Mouse (Mus musculus): ENCODE results near the gene Dynlt1b. TPM values are rescaled to one million over a fixed set of nuclear protein-coding genes. Genes with fewer than 3 reads are reported as not detected.
"Not testable (repeated sequence)": the region's sequence is repeated elsewhere in the genome, so short reads cannot be mapped to it uniquely, and the experiment has no call there.

Gene Dynlt1b
- polyA plus RNA-seq, 1 experiment from 2014 or later = 526 TPM

DNA sequence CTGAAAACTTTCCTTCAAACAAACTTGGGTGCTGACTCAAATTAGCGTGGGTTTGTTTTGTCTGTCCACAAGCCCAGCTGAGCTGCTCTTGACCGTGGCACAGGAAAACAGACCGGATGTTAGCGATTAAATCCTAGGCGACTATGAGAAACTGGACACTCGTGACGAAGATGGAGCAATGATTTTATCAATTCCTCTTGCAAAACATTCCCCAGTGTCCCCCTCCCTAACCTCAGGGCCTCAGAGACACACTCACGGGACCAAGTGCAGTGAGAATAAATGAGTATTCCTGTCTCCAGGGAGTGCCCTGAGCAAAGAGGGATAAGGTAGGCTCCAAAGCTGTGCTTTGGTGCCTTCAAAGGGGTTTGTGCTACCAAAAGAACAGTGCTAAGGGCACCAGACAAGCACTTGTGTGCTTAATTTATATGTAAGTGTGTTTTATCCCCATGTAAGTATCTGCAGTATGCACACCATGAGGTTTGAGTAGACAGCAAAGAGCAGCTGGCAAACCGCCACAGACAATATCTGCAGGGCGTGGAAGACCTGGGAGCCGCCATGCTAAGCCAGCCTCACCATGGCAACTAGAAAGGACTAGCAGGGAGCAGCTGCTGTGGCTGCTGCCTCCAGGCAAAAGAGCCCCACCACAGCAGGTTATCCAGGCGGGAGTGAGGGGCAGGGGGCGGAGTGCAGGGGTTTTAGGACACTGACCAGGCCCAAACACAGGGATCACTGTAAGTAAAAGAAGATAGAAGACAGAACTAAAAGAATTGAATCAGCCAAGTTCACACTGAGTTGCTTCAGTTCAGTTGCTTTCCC, 30.4 kb upstream of the Dynlt1b start:
- not testable (repeated sequence) for H3K4me3 ChIP-seq (replicated peaks); H3K4me2 ChIP-seq (replicated peaks); H3K9me3 ChIP-seq (replicated peaks); H3K4me1 ChIP-seq; H3K9ac ChIP-seq; H3K27me3 ChIP-seq; H3K36me3 ChIP-seq
- 17% methylated on average over 8 of the region's 13 CpGs for WGBS
- H3K27ac ChIP-seq (replicated peaks) = peak overlapping the region; percentile 56; the same call in 1 of the 2 replicates
- ATAC-seq (ENCODE audit: insufficient number of reproducible peaks, low FRiP score, low TSS enrichment, low read depth) = peak; percentile 45

- not testable (repeated sequence) for H3K9ac ChIP-seq; H3K36me3 ChIP-seq; H3K27me3 ChIP-seq; H3K4me1 ChIP-seq; H3K4me3 ChIP-seq (replicated peaks); H3K4me2 ChIP-seq (replicated peaks); H3K9me3 ChIP-seq (replicated peaks); ATAC-seq (ENCODE audit: insufficient number of reproducible peaks, low FRiP score, low TSS enrichment, low read depth)
- WGBS = 70% methylated on average over 4 of the region's 4 CpGs
- peak overlapping the region; percentile 56; the same call in 1 of the 2 replicates for H3K27ac ChIP-seq (replicated peaks)
Measured at GRCm38 (mm10) chr17:6400097-6400489, 29.8 kb upstream of the Dynlt1b start.

DNA sequence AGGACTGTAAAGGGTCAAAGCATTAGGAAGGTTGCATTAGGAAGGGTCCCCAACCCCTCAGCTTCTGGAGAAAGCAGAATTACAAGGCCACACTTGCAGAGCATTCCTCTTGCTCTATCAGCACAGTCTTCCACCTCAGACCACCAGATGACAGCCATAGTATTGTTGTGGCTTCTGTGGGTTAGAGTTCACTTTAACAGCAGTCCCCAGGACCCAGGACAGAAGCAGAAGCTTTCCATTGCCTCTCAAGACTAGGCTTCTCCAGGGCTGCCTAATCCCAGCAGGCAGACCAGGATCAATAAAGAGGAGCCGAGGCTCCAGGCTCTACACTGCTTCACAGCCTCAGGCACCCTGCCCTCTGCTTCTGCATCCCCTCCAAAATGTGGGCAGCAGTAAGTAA, 25.4 kb upstream of the Dynlt1b start:
- not testable (repeated sequence) for H3K27me3 ChIP-seq; H3K4me1 ChIP-seq; H3K4me2 ChIP-seq (replicated peaks); H3K36me3 ChIP-seq; H3K9me3 ChIP-seq (replicated peaks); H3K4me3 ChIP-seq (replicated peaks); H3K27ac ChIP-seq (replicated peaks); H3K9ac ChIP-seq; ATAC-seq (ENCODE audit: insufficient number of reproducible peaks, low FRiP score, low TSS enrichment, low read depth)
- 38% methylated on average over 1 of the region's 1 CpGs for whole genome bisulfite sequencing

DNA sequence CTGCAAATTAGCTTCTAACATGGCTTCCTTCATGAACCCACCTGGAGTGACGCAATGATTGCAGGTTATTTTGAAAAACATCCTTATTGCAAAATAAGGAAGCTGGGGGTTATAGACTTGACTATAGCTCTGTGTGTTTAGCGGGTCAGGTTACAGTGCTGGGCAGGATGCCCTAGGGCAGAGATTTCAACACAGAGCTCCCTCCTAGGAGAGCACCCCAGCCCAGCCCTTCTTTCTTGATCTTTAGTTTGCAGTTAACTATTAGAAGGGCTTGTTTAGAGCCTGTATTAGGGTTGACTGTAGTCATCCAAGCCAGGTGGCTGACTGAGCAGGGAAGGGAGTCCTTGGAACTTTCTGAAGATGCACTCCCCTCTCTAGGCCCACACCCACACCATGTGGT, 22.9 kb upstream of the Dynlt1b start:
- not testable (repeated sequence) for H3K27ac ChIP-seq (replicated peaks); H3K9ac ChIP-seq; H3K9me3 ChIP-seq (replicated peaks); H3K36me3 ChIP-seq; H3K4me1 ChIP-seq; H3K27me3 ChIP-seq; H3K4me3 ChIP-seq (replicated peaks); H3K4me2 ChIP-seq (replicated peaks)
- ATAC-seq (ENCODE audit: insufficient number of reproducible peaks, low FRiP score, low TSS enrichment, low read depth) = peak; percentile 76
- whole genome bisulfite sequencing = 21% methylated on average over 1 of the region's 2 CpGs

- H3K9me3 ChIP-seq (replicated peaks); ATAC-seq (ENCODE audit: insufficient number of reproducible peaks, low FRiP score, low TSS enrichment, low read depth): not testable (repeated sequence)
- WGBS = 32% methylated on average over 6 of the region's 6 CpGs
Measured at GRCm38 (mm10) chr17:6410713-6411213, 19.1 kb upstream of the Dynlt1b start.

GRCm38 (mm10) chr17:6417118-6417517, 12.8 kb upstream of the Dynlt1b start:
- 40% methylated on average over 6 of the region's 7 CpGs for WGBS
- not testable (repeated sequence) for H3K4me3 ChIP-seq (replicated peaks); H3K4me2 ChIP-seq (replicated peaks); ATAC-seq (ENCODE audit: insufficient number of reproducible peaks, low FRiP score, low TSS enrichment, low read depth); H3K4me1 ChIP-seq; H3K27me3 ChIP-seq; H3K9me3 ChIP-seq (replicated peaks); H3K36me3 ChIP-seq; H3K27ac ChIP-seq (replicated peaks); H3K9ac ChIP-seq

More at GRCm38 (mm10) chr17:6410713-6411213, 19.1 kb upstream of the Dynlt1b start:
- H3K27ac ChIP-seq (replicated peaks); H3K4me2 ChIP-seq (replicated peaks); H3K4me1 ChIP-seq; H3K36me3 ChIP-seq; H3K27me3 ChIP-seq; H3K4me3 ChIP-seq (replicated peaks); H3K9ac ChIP-seq: not testable (repeated sequence)

DNA sequence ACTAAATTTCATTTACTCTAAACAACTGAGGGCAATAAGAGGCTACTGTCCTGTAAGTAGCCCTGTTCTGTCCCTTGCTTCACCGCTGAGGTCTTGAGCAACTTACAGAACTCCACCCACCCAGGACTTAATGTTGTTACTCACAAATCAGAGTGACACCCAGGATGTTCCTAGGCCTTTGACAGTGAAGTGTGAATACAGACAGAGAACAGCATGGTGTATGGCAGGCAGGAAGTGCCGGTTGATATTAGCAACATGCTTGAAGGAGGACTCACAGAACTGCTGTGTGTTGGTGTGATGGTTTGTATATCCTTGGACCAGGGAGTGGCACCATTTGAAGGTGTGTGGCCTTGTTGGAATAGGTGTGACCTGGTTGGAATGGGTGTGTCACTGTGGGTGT, 9.4 kb upstream of the Dynlt1b start:
- H3K4me3 ChIP-seq (replicated peaks); H3K9me3 ChIP-seq (replicated peaks); H3K36me3 ChIP-seq; H3K4me1 ChIP-seq; H3K27me3 ChIP-seq; ATAC-seq (ENCODE audit: insufficient number of reproducible peaks, low FRiP score, low TSS enrichment, low read depth); H3K4me2 ChIP-seq (replicated peaks); H3K27ac ChIP-seq (replicated peaks); H3K9ac ChIP-seq: not testable (repeated sequence)
- WGBS = 89% methylated on average over 1 of the region's 2 CpGs

DNA sequence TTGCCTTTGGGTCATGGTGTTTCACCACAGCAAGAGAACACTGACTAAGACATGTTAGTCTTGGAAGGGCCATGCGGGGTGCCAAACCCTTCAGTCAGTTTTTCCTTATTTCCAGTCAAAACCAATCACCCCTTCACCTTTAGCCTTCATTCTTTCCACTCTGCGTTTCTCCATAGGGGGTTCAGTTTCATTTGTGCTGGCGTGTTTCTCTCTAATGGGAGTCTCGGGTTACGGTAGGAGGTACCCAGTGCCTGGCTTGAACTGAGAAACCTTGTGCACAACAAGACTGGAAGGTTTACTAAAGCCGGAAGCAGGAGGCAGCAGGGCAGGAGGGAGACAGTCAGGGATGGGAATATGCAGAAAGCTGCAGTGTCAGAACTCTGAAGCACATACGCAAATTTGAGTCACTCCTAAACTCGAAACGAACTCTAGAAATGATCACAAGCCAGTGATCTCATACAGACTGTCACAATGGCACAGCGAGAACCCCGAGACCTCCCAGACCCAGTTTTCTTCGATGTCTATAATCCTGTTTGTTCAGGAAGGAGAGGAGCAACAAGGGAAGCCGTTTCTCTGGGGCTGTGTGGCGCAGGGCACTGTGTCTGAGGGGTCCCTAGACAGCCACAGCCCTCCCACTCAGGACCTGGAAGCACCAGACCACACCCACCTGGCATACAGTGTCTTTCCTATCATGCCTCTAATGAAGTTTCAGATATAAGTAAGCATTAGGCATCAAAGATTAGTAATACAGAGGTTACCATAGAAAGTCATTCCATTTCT, 8.2 kb upstream of the Dynlt1b start:
- ATAC-seq (ENCODE audit: insufficient number of reproducible peaks, low FRiP score, low TSS enrichment, low read depth); H3K9ac ChIP-seq; H3K27ac ChIP-seq (replicated peaks); H3K4me2 ChIP-seq (replicated peaks); H3K4me3 ChIP-seq (replicated peaks); H3K27me3 ChIP-seq; H3K4me1 ChIP-seq; H3K9me3 ChIP-seq (replicated peaks); H3K36me3 ChIP-seq: not testable (repeated sequence)
- 38% methylated on average over 13 of the region's 14 CpGs for WGBS

DNA sequence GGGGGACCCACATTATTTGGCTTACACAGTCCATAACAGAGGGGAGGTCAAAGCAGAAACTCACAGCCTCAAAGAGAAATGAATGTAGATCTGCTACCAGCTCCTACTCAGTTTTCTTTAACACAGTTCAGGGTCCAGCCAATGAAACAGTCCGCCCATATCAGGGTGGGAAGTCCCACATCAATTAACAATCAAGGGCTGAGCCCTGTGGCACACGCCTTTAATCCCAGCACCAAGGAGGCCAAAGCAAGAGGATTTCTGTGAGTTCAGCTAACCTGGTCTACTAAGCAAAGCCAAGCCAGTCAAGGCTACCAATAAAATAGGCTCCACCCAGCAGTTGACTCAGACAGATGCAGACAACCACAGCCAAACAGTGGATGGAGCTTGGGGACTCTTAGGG, 7.5 kb upstream of the Dynlt1b start:
- not testable (repeated sequence) for H3K27me3 ChIP-seq; H3K9me3 ChIP-seq (replicated peaks); H3K27ac ChIP-seq (replicated peaks); H3K36me3 ChIP-seq; H3K9ac ChIP-seq; H3K4me1 ChIP-seq; H3K4me2 ChIP-seq (replicated peaks); H3K4me3 ChIP-seq (replicated peaks)
- 61% methylated on average over 2 of the region's 2 CpGs for WGBS
- ATAC-seq (ENCODE audit: insufficient number of reproducible peaks, low FRiP score, low TSS enrichment, low read depth) = 0 out of 2 replicates have a peak, but pooled peaks have one; percentile 6

- not testable (repeated sequence) for ATAC-seq (ENCODE audit: insufficient number of reproducible peaks, low FRiP score, low TSS enrichment, low read depth); H3K4me2 ChIP-seq (replicated peaks); H3K36me3 ChIP-seq; H3K27ac ChIP-seq (replicated peaks); H3K27me3 ChIP-seq; H3K9me3 ChIP-seq (replicated peaks); H3K4me3 ChIP-seq (replicated peaks); H3K4me1 ChIP-seq; H3K9ac ChIP-seq
- WGBS = 53% methylated on average over 3 of the region's 3 CpGs
Measured at GRCm38 (mm10) chr17:6422805-6423204, 7.1 kb upstream of the Dynlt1b start.

GRCm38 (mm10) chr17:6424294-6424980, 5.5 kb upstream of the Dynlt1b start:
- 54% methylated on average over 12 of the region's 12 CpGs for WGBS
- H3K9me3 ChIP-seq (replicated peaks); H3K36me3 ChIP-seq; H3K4me2 ChIP-seq (replicated peaks); H3K27me3 ChIP-seq; ATAC-seq (ENCODE audit: insufficient number of reproducible peaks, low FRiP score, low TSS enrichment, low read depth); H3K27ac ChIP-seq (replicated peaks); H3K9ac ChIP-seq; H3K4me1 ChIP-seq; H3K4me3 ChIP-seq (replicated peaks): not testable (repeated sequence)

All from embryonic facial prominence, embryonic 15.5 days (tissue).